Mouse (Mus musculus) urinary bladder, adult 18-20 months (tissue): ENCODE measurements around the gene Hist4h4.
A peak's percentile ranks its signal among the peaks of the same experiment; 100 is the strongest.
"Not testable (repeated sequence)": the region's sequence is repeated elsewhere in the genome, so short reads cannot be mapped to it uniquely, and the experiment has no call there.

Experiments
- DNase-seq, 2 experiments: peaks; one replicate each; pipeline ENCODE4 v3.0.0; 2022; ENCODE audit warnings: low spot score in 2 of 2, mixed read lengths in 2 of 2

Gene Hist4h4

DNA sequence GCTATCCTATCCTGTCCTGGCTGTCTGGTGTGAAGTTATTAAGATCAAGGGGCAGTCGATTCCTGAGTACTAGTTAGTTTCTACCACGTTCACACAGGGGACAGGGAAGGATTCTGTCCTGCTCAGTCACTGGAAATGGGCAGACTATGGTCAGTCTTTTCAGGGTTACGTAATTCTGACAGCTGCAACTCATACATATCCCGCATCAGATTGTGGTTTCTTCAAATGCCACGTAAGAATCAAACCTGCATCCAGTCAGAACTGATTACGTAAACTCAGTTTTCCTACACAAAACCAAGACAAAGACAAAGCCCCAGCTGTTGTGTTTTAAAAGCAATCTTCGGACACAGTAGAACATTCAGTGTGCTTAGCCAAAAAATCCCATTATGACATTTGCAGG is 11.2 kb upstream of the Hist4h4 start:
- DNase-seq = no peak

GRCm38 (mm10) chr6:136813117-136813516 is 8.9 kb upstream of the Hist4h4 start:
- no peak for DNase-seq

DNA sequence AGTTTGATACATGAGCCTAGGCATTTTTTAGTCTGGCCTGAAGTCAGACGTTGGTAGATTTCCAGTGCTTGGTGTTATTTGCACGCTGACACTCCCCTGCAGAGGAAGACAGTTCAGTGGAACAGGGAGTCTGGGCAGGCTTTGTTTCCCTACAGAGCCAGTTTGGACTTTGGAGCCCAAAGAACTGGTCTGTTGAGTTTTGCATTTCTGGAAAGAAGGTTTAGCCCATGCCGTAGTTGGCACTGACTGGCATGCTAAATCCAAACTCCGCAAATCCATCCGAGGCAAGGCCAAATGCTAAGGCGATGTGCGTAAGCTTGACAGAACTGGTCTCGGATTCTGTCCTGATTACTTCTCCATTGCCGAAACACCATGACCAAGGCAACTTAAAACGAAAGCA is 7.0 kb upstream of the Hist4h4 start:
- no peak for DNase-seq

DNA sequence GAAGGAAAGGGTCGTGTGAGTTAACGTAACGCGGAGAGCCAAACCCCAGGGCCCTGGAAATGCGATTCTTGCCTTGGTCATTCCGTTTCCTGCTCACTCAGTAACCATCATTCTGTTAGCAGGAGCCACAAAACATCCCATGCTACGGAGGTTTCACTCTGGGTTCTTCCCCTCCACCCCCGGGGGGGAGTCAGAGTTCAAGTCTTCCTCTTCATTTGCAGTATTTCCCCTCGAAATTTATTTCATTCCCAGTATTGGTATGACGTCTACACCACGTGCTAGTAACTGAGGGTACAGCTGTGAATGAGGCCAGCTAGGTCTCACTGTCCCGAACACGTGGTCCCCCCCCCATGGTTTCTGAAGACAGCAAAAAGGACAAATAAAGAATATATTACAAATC is 5.5 kb upstream of the Hist4h4 start:
- no peak for DNase-seq

DNA sequence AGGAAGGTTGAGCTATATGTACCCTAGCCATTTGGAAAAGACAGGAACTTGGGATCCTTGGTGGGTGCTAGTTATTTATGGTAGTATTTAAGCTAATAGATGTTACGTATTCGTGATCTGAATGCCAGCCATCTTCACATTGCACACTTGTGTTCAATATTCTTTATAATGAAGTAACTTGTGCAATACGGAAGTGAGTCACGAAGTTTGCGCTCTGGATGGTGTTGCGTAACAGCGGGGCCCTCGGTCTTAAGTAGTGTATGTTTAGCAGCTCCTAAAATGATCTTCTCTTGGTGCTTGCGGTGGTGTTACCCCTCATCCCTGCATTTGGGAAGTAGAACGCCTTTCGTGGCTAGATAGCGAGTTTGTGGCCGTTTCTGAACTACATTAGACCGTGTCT is 4.9 kb upstream of the Hist4h4 start:
- DNase-seq = peak in 1 of 2 experiments; percentile 71

GRCm38 (mm10) chr6:136808631-136809046 is 4.4 kb upstream of the Hist4h4 start:
- DNase-seq = no peak

DNA sequence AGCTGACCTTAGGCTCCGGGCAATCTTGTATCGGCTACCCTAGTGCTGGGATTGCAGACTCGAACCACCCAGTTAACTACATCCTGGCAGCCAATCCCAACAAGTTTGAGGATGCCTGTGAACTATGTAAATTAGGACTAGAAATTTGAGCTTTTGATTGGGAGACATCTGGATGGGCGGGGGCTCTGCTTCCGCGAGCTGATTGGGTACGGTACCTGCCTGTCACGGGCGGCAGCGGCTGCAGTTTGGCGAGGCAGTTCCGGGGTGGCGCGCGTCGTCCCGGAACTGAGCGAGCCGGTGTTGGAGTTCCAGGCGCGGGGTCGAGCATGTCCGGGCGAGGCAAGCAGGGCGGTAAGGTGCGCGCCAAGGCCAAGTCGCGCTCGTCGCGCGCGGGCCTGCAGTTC is 3.8 kb upstream of the Hist4h4 start, which contains the start of gene H2afj:
H2afj (plus strand) TSS at position 231 of the 404 bp plus-strand sequence.
- peak; percentile 97 to 99 for DNase-seq

DNA sequence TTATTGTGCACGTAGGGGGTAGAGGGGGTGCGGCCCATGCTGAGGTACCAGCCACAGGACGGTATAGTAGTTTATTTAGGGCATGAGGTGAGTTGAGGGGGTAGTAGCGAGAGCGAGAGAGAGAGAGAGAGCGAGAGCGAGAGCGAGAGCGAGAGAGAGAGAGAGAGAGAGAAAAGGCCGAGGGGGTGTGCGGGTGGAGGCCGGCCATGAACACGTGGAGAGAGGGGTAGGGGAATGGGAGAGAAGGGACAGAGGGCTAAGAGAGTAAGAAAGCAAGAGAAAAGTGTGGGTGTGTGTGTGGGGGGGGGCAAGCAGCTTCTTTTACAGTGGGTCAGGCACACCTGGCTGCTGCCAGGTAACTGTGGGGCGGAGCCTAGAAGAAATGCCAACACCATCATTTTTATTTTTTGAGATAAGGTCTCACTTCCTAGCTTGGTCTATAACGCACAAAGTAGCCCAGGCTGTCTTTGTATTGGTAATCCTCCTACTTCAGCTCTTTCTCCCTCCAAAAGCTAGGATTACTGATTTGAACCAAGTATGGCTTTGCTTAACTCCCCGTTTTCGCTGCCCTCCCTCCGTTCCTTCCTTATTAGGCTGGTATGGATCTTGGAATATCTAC is 3.3 kb upstream of the Hist4h4 start:
- DNase-seq = no peak

GRCm38 (mm10) chr6:136806819-136807218 is 2.6 kb upstream of the Hist4h4 start:
- no peak for DNase-seq

DNA sequence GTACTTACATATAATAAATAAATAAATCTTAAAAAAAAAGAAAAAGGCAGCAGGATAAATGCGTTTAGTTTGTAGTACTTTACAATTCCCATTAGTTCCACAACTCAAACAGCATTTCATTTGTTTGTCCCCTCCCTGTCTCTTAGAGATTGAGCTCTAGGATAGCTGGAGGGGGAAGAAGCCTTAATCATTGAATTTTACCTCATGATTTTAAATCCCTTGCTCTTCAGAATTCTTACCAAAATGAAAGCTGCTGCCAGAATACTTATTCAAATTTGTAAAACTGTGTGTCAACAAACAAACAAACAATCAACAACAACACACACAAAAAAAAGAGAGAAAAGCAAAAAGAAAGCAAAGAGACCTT is 1.2 kb upstream of the Hist4h4 start:
- DNase-seq = no peak

DNA sequence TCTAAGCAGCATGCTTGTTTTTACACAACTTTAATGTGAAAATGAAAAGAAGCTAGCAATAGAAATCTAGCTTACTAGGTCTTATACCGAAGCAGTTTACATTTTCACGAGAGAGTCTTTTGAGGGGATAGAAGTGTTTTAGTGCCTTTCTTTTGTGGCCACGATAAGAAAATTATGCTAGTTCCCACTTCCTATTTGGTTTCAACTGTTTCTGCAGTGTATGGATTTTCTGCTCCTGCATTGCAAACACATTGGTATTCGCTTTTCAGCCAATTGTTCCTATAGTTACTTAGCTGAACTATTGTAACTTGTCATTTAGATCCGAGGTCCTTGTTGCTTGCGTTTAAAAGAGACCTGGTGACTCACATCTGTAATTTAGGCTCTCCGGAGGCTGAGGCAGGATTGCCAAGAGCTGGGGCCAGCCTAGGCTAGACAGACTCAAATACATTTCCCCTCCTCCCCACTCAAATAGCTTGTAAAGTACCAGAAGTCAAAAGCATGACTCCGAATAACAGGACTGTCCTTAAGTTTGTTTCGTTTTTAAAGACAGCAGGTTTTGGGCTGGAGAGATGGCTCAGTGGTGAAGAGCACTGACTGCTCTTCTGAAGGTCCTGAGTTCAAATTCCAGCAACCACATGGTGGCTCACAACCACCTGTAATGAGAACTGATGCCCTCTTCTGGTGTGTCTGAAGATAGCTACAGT is 642 bp upstream of the Hist4h4 start:
- DNase-seq = no peak

- no peak for DNase-seq
Observed at GRCm38 (mm10) chr6:136803093-136803738, 999 bp downstream of the Hist4h4 start.

DNA sequence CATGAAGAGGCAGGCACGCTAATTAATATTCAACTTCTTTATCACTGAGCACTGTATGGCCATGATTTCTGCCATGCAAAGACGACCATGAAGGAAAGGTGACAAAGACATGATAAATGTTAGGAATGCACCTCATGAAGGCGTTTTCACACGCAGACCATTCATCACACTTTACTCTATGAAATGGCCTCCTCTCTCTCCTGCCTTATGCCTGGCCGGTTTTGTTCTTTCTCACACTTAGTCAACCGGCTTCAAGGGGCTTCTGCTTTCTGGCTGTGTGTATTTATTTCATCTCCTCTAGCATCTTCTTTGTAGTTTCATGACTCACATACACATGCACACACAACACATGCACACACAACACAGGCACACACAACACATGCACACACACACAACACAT is 2.9 kb downstream of the Hist4h4 start:
- no peak for DNase-seq

GRCm38 (mm10) chr6:136800710-136801109 is 3.5 kb downstream of the Hist4h4 start:
- no peak for DNase-seq

DNA sequence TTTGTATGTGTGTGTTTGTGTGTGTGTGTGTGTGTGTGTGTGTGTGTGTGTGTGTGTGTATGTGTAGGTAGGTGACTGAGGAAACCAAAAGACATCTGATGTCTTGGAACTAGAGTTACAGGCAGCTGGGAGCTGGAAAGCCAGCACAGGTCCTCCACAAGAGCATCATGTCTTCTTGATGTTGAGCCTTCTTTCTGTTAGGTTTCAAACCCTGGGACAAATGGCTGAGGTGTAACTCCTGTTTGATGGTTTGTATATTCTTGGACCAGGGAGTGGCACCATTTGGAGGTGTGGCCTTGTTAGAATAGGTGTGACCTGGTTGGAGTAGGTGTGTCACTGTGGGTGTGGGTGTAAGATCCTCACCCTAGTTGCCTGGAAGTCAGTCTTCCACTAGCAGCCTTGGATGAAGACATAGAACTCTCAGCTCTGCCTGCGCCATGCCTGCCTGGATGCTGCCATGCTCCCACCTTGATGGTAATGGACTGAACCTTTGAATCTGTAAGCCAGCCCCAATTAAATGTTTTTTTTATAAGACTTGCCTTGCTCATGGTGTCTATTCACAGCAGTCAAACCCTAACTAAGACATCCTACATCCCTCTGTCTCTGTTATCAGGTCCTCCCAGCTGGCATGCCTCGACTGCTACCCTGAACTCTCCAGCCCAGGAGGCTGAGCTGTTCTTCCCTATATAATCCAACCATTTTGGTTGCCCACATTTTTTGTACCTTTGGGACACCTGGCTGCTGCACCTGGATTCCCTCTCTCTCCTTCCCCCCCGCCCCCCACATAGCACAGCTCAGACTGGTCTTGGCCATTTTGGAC is 6.1 kb downstream of the Hist4h4 start:
- not testable (repeated sequence) for DNase-seq

GRCm38 (mm10) chr6:136795850-136796249 is 8.4 kb downstream of the Hist4h4 start:
- no peak for DNase-seq

GRCm38 (mm10) chr6:136795110-136795509 is 9.1 kb downstream of the Hist4h4 start:
- no peak for DNase-seq

DNA sequence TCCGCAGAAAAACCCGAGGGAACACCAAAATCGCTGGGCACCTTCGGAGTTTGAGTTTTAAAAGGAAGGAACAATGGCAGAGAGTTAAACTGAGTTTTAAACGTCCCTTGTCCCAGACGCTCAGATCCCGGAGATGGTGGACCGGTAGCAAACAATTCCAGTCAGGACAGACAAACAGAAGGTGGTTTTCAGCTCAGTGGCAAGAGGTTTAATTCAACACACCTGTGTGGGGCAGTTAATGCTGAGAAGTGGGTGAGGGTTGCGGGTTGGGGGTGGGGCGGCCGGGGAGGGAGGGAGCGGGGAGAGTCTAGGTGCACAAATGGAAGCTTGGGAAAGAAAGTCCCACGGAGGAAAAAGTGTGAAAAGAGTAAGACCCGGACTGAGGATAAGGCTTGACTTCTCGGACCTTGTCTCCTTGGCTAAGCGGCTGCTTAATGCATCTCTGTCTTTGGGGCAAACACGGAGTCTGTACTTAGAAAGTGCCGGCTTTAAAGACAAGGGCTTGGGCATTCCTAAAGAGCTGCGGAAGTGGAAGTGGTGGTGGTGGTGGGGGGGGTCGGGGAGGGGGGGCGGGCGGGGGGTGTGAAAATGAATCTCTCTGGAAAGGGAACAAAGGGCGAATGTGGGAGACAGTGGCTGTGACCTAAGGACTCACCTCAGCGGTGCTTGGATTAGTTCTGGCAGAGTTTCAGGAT is 10.2 kb downstream of the Hist4h4 start:
- no peak for DNase-seq

DNA sequence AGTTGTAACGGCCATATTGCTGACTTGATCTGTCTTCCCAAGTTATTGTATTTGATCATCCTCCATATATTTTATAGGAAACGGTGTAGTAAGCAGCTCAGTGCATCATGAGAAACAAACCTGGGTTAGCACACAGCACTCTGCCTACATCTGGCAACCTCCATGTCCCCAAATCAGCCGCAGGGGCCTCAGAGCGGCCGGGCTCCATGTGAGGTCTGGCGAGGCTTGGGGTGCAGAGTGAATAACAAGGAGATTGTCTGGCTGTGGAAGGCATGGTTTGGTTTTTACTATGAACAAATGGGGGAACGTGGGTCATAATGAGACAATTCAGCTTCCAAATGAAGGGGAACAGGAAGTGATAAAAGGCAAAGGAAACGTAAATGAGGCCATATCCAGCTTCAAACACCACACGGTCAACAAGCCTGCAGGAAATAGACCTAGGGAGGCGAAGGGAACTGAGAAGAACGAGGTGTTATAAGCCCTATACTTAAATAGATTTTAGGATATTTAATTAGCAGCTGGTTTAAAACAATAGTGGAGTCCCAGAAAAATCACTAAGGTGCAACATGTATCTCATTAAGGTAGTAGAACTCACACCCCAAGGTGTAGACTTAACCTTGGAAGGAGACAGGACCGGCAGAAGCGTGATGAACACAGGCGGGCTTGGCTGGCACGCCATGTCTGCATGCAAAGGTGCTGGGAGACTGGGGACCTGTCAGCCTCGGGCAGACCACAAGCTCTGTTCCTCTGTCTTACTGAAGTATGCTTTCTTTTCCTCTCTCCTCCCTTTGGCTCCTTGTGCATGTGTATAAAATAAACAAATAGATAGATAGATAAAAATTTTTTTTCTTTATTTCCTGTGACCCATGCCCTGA is 11.1 kb downstream of the Hist4h4 start:
- no peak for DNase-seq

DNA sequence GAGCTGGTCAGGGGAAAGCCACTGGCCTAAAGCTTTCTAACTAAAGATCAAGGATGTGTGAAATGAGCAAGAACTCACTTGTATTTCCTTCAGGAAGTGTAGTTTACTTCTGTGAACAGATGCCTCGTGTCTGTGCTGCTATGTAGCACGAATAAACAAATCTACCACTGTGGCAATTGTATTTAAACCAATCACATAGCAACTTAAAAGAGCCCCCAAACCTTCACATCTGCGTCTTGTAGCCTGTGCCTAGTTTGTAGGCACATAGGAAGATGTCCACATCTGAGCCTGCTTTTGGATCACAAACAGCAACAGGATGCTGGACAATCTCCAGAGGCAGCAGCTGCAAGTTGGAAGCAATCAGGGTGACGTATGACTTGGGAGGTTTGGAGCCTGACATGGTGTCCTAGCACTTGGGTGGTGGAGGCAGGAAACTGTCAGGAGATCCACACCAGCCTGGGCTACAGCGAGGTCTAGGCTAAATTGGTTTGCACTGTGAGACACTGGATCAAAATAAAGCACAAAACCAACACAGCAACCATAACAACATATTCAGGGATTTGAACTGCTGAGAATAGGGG is 14.7 kb downstream of the Hist4h4 start:
- peak in 1 of 2 experiments; percentile 52 for DNase-seq
